10 mouse cellular contexts compared by ENCODE assay signal in the genomic region with DNA sequence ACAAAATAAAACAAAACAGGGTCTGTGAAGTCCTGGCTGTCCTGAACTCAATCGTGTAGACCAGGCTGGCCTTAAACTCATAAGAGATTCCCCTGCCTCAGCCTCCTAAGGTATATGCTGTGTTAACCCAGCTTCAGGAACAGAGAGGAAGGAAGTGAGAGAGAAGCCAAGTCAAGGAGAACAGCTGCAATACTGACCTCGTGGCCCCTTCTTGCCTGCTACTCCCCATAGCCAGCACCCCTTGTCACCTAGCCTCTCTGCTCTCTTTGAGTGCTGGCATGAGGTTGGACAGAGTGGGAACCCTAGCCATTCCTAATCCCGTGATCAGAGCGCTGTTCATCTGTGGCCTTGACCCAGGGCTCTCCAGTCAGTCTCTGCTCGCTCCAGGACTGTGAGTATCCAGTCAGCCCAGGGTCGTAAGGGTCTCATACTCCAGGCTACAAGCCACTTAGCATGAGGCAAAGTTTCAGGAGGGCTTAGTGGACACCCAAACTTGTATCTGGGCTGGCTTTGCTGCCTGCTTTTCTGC. TPM values are rescaled to one million over a fixed set of nuclear protein-coding genes. Genes with fewer than 3 reads are reported as not detected.
DNase-seq lines count a peak whose midpoint lies in the region; ATAC-seq and TF ChIP-seq lines count a peak whose summit lies in the region.
"Had no signal": no experiment of that assay in that cellular context is flagged by ENCODE, and none has a peak within 500 bp of the region (broad histone marks: within the 10 kb centered on the region; RNA-seq: fewer than 3 reads in every experiment).

No protein-coding gene starts in this region.

- no peak for TF ChIP-seq CTCF in heart, postnatal 0 days (IDR thresholded peaks at IDR 0.05; ENCODE audit: low read depth)
- no peak for TF ChIP-seq CTCF in midbrain, postnatal 0 days (IDR thresholded peaks at IDR 0.05)

- no peaks in the 10 kb centered on the region for H3K36me3 ChIP-seq in heart, postnatal 0 days (replicated peaks; ENCODE audit: control insufficient read depth, insufficient read depth, low read length)
- H3K36me3 ChIP-seq in embryonic facial prominence, embryonic 13.5 days: peaks cover 7% of the 10 kb centered on the region; the same call in 1 of the 2 replicates
- no peaks in the 10 kb centered on the region for H3K36me3 ChIP-seq in hindbrain, embryonic 14.5 days (replicated peaks; ENCODE audit: control insufficient read depth, insufficient read depth)
- H3K36me3 ChIP-seq in midbrain, postnatal 0 days (ENCODE audit: insufficient read depth, low read length): no peaks in the 10 kb centered on the region

- intact Hi-C loops in heart, postnatal 25 days (cut with DNase I): loop anchor here (10.0 kb wide), 1 partner anchor 123 kb away; a partner anchor contains a TSS

- ATAC-seq in heart, postnatal 0 days (ENCODE audit: insufficient read depth, low read depth): no peak
- no peak for ATAC-seq in embryonic facial prominence, embryonic 13.5 days (ENCODE audit: insufficient number of reproducible peaks, insufficient read depth, low FRiP score, low TSS enrichment, low read depth)
- ATAC-seq in hindbrain, embryonic 14.5 days (ENCODE audit: low FRiP score): no peak
- no peak for ATAC-seq in midbrain, postnatal 0 days (ENCODE audit: low FRiP score)
- ATAC-seq: Patski had no signal

- no peak overlapping the region for H3K4me3 ChIP-seq in heart, postnatal 0 days (ENCODE audit: low read depth, low read length)
- H3K4me3 ChIP-seq in embryonic facial prominence, embryonic 13.5 days: no peak overlapping the region
- H3K4me3 ChIP-seq in hindbrain, embryonic 14.5 days (replicated peaks; ENCODE audit: low read length): no peak overlapping the region
- H3K4me3 ChIP-seq in midbrain, postnatal 0 days (ENCODE audit: low read depth, low read length): no peak overlapping the region

- peaks cover 15% of the 10 kb centered on the region for H3K4me1 ChIP-seq in heart, postnatal 0 days (ENCODE audit: control insufficient read depth, insufficient read depth)
- peaks cover 72% of the 10 kb centered on the region for H3K4me1 ChIP-seq in embryonic facial prominence, embryonic 13.5 days
- peaks cover 15% of the 10 kb centered on the region; the same call in 1 of the 2 replicates for H3K4me1 ChIP-seq in hindbrain, embryonic 14.5 days (replicated peaks; ENCODE audit: control insufficient read depth, insufficient read depth, low read length)
- H3K4me1 ChIP-seq in midbrain, postnatal 0 days (ENCODE audit: insufficient read depth, low read length): no peaks in the 10 kb centered on the region

- H3K27me3 ChIP-seq in heart, postnatal 0 days (ENCODE audit: control insufficient read depth, insufficient read depth, low read length): no peaks in the 10 kb centered on the region
- H3K27me3 ChIP-seq in embryonic facial prominence, embryonic 13.5 days: no peaks in the 10 kb centered on the region
- no peaks in the 10 kb centered on the region for H3K27me3 ChIP-seq in hindbrain, embryonic 14.5 days (ENCODE audit: control insufficient read depth, insufficient read depth, low read length)
- no peaks in the 10 kb centered on the region for H3K27me3 ChIP-seq in midbrain, postnatal 0 days (ENCODE audit: insufficient read depth, low read length)
- H3K27me3 ChIP-seq: Patski had no signal

- no peak overlapping the region for H3K4me2 ChIP-seq in heart, postnatal 0 days (ENCODE audit: low read depth, low read length)
- peak overlapping the region; percentile 39 for H3K4me2 ChIP-seq in embryonic facial prominence, embryonic 13.5 days
- no peak overlapping the region for H3K4me2 ChIP-seq in hindbrain, embryonic 14.5 days (replicated peaks)
- no peak overlapping the region for H3K4me2 ChIP-seq in midbrain, postnatal 0 days (ENCODE audit: low read depth, low read length, poor library complexity, severe bottlenecking)

- WGBS in heart, postnatal 0 days: 65% methylated on average over 6 of the region's 6 CpGs
- 78% methylated on average over 6 of the region's 6 CpGs for WGBS in embryonic facial prominence, embryonic 13.5 days
- WGBS in hindbrain, embryonic 14.5 days: 85% methylated on average over 6 of the region's 6 CpGs
- 76% methylated on average over 6 of the region's 6 CpGs for WGBS in midbrain, postnatal 0 days

- H3K27ac ChIP-seq in heart, postnatal 0 days (ENCODE audit: low read depth): peak overlapping the region; percentile 40; the same call in 1 of the 2 replicates
- peak overlapping the region; percentile 95 for H3K27ac ChIP-seq in embryonic facial prominence, embryonic 13.5 days
- H3K27ac ChIP-seq in hindbrain, embryonic 14.5 days: peak overlapping the region; percentile 55
- 0 out of 2 replicates have a peak overlapping the region, but pooled peaks have one; percentile 32 for H3K27ac ChIP-seq in midbrain, postnatal 0 days (ENCODE audit: low read depth, low read length)

- no peaks in the 10 kb centered on the region for H3K9me3 ChIP-seq in heart, postnatal 0 days (replicated peaks; ENCODE audit: control insufficient read depth, low read length)
- H3K9me3 ChIP-seq in embryonic facial prominence, embryonic 13.5 days: peaks cover 9% of the 10 kb centered on the region; the same call in 1 of the 2 replicates
- no peaks in the 10 kb centered on the region for H3K9me3 ChIP-seq in hindbrain, embryonic 14.5 days (ENCODE audit: control insufficient read depth, low read length)
- H3K9me3 ChIP-seq in midbrain, postnatal 0 days (ENCODE audit: low read length): no peaks in the 10 kb centered on the region

- 0 out of 2 replicates have a peak overlapping the region, but pooled peaks have one; percentile 13 for H3K9ac ChIP-seq in heart, postnatal 0 days (replicated peaks; ENCODE audit: low read depth, low read length)
- peak overlapping the region; percentile 56 for H3K9ac ChIP-seq in embryonic facial prominence, embryonic 13.5 days
- no peak overlapping the region for H3K9ac ChIP-seq in hindbrain, embryonic 14.5 days
- H3K9ac ChIP-seq in midbrain, postnatal 0 days (replicated peaks; ENCODE audit: low read length, poor library complexity, severe bottlenecking): no peak overlapping the region

- no peak for DNase-seq in heart, postnatal 0 days (ENCODE audit: low spot score)
- DNase-seq in heart, postnatal 25 days (ENCODE audit: low spot score): no peak
- DNase-seq in hindbrain, embryonic 14.5 days (ENCODE audit: low spot score): no peak
- no peak for DNase-seq in midbrain, postnatal 0 days (ENCODE audit: low spot score)
- no peak for DNase-seq in Muller cell, postnatal 12 days (ENCODE audit: inconsistent ontology term)
- no peak for DNase-seq in layer of hippocampus, adult 8-10 months (ENCODE audit: low spot score in 2 of 2)
- no peak for DNase-seq in adipocyte (ENCODE audit: low spot score)
- DNase-seq: kidney, adult 8-10 months had no signal

- no peak for TF ChIP-seq EP300 in heart, postnatal 0 days (IDR thresholded peaks at IDR 0.05; ENCODE audit: low read depth)

RNA-seq across cellular contexts. Expression of a gene that starts 35.6 kb away (rescaled TPM):
- 5.7 TPM in 1 of 2 replicates, not detected in the other for total RNA-seq in heart, postnatal 0 days (2014; rRNA removed; ENCODE audit: low replicate concordance)
- 1.8 and 2.4 TPM in 2 replicates for polyA plus RNA-seq in heart, postnatal 0 days (2015; fragmentation: Nextera tagmentation; extraction: Ambion mirVana)
- 1 to 10 TPM; 1.1 to 1.3 TPM for total RNA-seq in heart, postnatal 25 days (2021)
- polyA plus RNA-seq in embryonic facial prominence, embryonic 13.5 days (2015; fragmentation: Nextera tagmentation; extraction: Ambion mirVana): 5.6 and 6.2 TPM in 2 replicates
- polyA plus RNA-seq in hindbrain, embryonic 14.5 days (2014; fragmentation: Nextera tagmentation; extraction: Ambion mirVana): 6.1 and 8.7 TPM in 2 replicates
- total RNA-seq in midbrain, postnatal 0 days (2014; rRNA removed): 3.3 and 8.5 TPM in 2 replicates
- 8.6 and 8.9 TPM in 2 replicates for polyA plus RNA-seq in midbrain, postnatal 0 days (2015; fragmentation: Nextera tagmentation; extraction: Ambion mirVana)
- 10 to 100 TPM; 11.5 to 19.0 (median 16.4) TPM for total RNA-seq in layer of hippocampus, adult 8-10 months (2022)

RNA-seq across cellular contexts. Expression of a gene that starts 35.8 kb away (rescaled TPM):
- 96.1 and 126 TPM in 2 replicates for total RNA-seq in heart, postnatal 0 days (2014; rRNA removed; ENCODE audit: low replicate concordance)
- 116 and 123 TPM in 2 replicates for polyA plus RNA-seq in heart, postnatal 0 days (2015; fragmentation: Nextera tagmentation; extraction: Ambion mirVana)
- 10 to 100 TPM; 66.1 to 68.7 TPM for total RNA-seq in heart, postnatal 25 days (2021)
- polyA plus RNA-seq in embryonic facial prominence, embryonic 13.5 days (2015; fragmentation: Nextera tagmentation; extraction: Ambion mirVana): 147 and 162 TPM in 2 replicates
- polyA plus RNA-seq in hindbrain, embryonic 14.5 days (2014; fragmentation: Nextera tagmentation; extraction: Ambion mirVana): 145 and 148 TPM in 2 replicates
- 91.4 and 104 TPM in 2 replicates for total RNA-seq in midbrain, postnatal 0 days (2014; rRNA removed)
- polyA plus RNA-seq in midbrain, postnatal 0 days (2015; fragmentation: Nextera tagmentation; extraction: Ambion mirVana): 132 and 133 TPM in 2 replicates
- 10 to 100 TPM; 57.4 to 63.2 (median 60.8) TPM for total RNA-seq in layer of hippocampus, adult 8-10 months (2022)

RNA-seq across cellular contexts. Expression of a gene that starts 55.2 kb away (rescaled TPM):
- 16.5 and 16.6 TPM in 2 replicates for total RNA-seq in heart, postnatal 0 days (2014; rRNA removed; ENCODE audit: low replicate concordance)
- polyA plus RNA-seq in heart, postnatal 0 days (2015; fragmentation: Nextera tagmentation; extraction: Ambion mirVana): 17.3 and 18.4 TPM in 2 replicates
- 10 to 100 TPM; 23.9 to 25.7 TPM for total RNA-seq in heart, postnatal 25 days (2021)
- polyA plus RNA-seq in embryonic facial prominence, embryonic 13.5 days (2015; fragmentation: Nextera tagmentation; extraction: Ambion mirVana): 22.2 and 26.4 TPM in 2 replicates
- polyA plus RNA-seq in hindbrain, embryonic 14.5 days (2014; fragmentation: Nextera tagmentation; extraction: Ambion mirVana): 5.4 and 7.0 TPM in 2 replicates
- 12.2 and 14.0 TPM in 2 replicates for total RNA-seq in midbrain, postnatal 0 days (2014; rRNA removed)
- polyA plus RNA-seq in midbrain, postnatal 0 days (2015; fragmentation: Nextera tagmentation; extraction: Ambion mirVana): 15.2 and 15.7 TPM in 2 replicates
- 10 to 100 TPM; 18.2 to 25.4 (median 21.9) TPM for total RNA-seq in layer of hippocampus, adult 8-10 months (2022)

Comparison
In these comparisons a context has a peak if more than half of its experiments do, and no peak if none do; other contexts are left out.
1. H3K27ac ChIP-seq: peak in every context shown above with its lines; median percentile 95 in embryonic facial prominence, embryonic 13.5 days; 55 in hindbrain, embryonic 14.5 days; 40 in heart, postnatal 0 days; 32 in midbrain, postnatal 0 days.
2. H3K9ac ChIP-seq: peak in heart, postnatal 0 days (single experiment) and embryonic facial prominence, embryonic 13.5 days (single experiment); none in hindbrain, embryonic 14.5 days (single experiment) and midbrain, postnatal 0 days (single experiment).